Mouse (Mus musculus) ovary, adult 18-20 months (tissue): ENCODE data around the gene Gm20388.

ENCODE experiments used
- DNase-seq: peaks from one replicate; pipeline ENCODE4 v3.0.0; 2022; ENCODE audit warnings: low spot score, mixed read lengths

The Gm20388 gene

GRCm38 (mm10) chr8:124192976-124193375 lies 4282.3 kb downstream of the Gm20388 start:
- DNase-seq: peak; percentile 14

- DNase-seq: no peak
These were observed 4283.4 kb downstream of the Gm20388 start for GRCm38 (mm10) chr8:124193992-124194391.

GRCm38 (mm10) chr8:124196195-124196594 lies 4285.6 kb downstream of the Gm20388 start:
- no peak for DNase-seq

- DNase-seq: no peak
These were observed 4286.2 kb downstream of the Gm20388 start for GRCm38 (mm10) chr8:124196797-124197196.

GRCm38 (mm10) chr8:124198230-124198629 lies 4287.6 kb downstream of the Gm20388 start:
- no peak for DNase-seq

GRCm38 (mm10) chr8:124200400-124200799 lies 4289.8 kb downstream of the Gm20388 start:
- no peak for DNase-seq

GRCm38 (mm10) chr8:124201706-124202105 lies 4291.1 kb downstream of the Gm20388 start:
- DNase-seq: no peak

GRCm38 (mm10) chr8:124202895-124203294 lies 4292.3 kb downstream of the Gm20388 start:
- no peak for DNase-seq

GRCm38 (mm10) chr8:124204001-124204601 lies 4293.5 kb downstream of the Gm20388 start:
- no peak for DNase-seq

GRCm38 (mm10) chr8:124212148-124212547 lies 4301.5 kb downstream of the Gm20388 start:
- DNase-seq: no peak

GRCm38 (mm10) chr8:124216951-124217350 lies 4306.3 kb downstream of the Gm20388 start:
- DNase-seq: no peak

GRCm38 (mm10) chr8:124229883-124230282 lies 4319.2 kb downstream of the Gm20388 start:
- DNase-seq: no peak

- DNase-seq: no peak
These were observed 4320.0 kb downstream of the Gm20388 start for GRCm38 (mm10) chr8:124230496-124231175.

- DNase-seq: peak; percentile 79
These were observed 4320.5 kb downstream of the Gm20388 start, which contains the start of gene Galnt2 for GRCm38 (mm10) chr8:124231176-124231484. TSS of gene Galnt2 (plus strand) at chr8:124231391.

- no peak for DNase-seq
These were observed 4321.0 kb downstream of the Gm20388 start for GRCm38 (mm10) chr8:124231485-124232279.

GRCm38 (mm10) chr8:124232280-124232600 lies 4321.6 kb downstream of the Gm20388 start:
- no peak for DNase-seq

GRCm38 (mm10) chr8:124234496-124234895 lies 4323.9 kb downstream of the Gm20388 start:
- DNase-seq: no peak

- no peak for DNase-seq
These were observed 4324.9 kb downstream of the Gm20388 start for GRCm38 (mm10) chr8:124235536-124235935.

- DNase-seq: no peak
These were observed 4328.7 kb downstream of the Gm20388 start for GRCm38 (mm10) chr8:124239350-124239749.

- no peak for DNase-seq
These were observed 4330.3 kb downstream of the Gm20388 start for GRCm38 (mm10) chr8:124240932-124241331.

- DNase-seq: no peak
These were observed 4331.6 kb downstream of the Gm20388 start for GRCm38 (mm10) chr8:124242208-124242607.

GRCm38 (mm10) chr8:124242913-124243312 lies 4332.3 kb downstream of the Gm20388 start:
- DNase-seq: no peak

GRCm38 (mm10) chr8:124247581-124247980 lies 4336.9 kb downstream of the Gm20388 start:
- no peak for DNase-seq
